Mouse (Mus musculus): ENCODE measurements at regions not wholly inside any gene's neighbourhood (a gene's known extent, or its start where the extent isn't known, plus 50 kb on each side); places are given as distances from the start of the nearest gene placed in this dataset.

DNA sequence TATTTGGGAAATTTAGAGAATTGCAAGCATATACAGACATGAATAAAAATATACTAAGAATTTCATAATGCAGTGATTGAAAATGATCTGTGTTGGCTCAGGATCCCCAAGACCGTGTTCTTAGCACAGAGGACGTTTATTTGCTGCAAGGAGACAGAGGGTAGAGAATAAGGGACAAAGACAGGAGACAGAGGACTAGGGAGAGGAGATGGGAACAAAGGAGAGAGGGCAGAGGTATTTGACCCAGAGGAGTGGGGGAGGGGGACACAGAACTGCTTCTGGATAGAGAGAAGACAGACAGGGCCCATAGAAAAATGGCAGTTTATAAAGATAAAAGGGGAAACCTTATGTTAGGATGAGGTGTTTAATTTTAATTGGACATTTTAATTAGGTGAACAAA lies 265.0 kb downstream of the Lmbrd1 start:
- TF ChIP-seq CTCF (IDR thresholded peaks at IDR 0.05; ENCODE audit: insufficient read depth, low read depth, low read length) (no peak), POLR2A (IDR thresholded peaks at IDR 0.05; ENCODE audit: insufficient read depth, low read depth, low read length) (no peak)
